Mouse (Mus musculus): ENCODE measurements around the gene Il9.

Gene Il9

GRCm38 (mm10) chr13:56482146-56482545, at the start of gene Il9:
Il9 (minus strand) TSS chr13:56482246.
- no peak for DNase-seq (ENCODE audit: low spot score)

- no peak for DNase-seq (ENCODE audit: low spot score)
These were observed 47.6 kb upstream of the Il9 start for GRCm38 (mm10) chr13:56529685-56530084.

DNA sequence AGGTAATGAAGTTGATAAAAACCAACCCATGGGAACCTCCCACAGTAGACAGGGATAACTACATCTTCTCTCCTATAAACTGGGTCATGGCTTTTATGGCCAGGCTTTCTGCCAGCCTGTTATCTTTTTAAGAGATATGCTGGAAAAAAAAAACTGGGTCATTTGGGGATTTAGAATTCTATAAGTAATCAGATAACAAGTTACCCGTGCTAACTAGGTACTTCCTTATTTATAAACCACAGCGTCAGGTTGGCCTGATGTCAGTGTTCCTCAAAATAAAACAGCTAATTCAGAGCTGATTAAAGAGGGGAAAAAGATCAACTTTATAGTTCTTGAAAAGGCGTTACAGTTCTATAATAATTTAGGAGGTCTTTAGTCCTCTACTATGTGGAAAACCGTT, 47.0 kb upstream of the Il9 start:
- no peak for DNase-seq (ENCODE audit: low spot score)

- no peak for DNase-seq (ENCODE audit: low spot score)
These were observed 46.2 kb upstream of the Il9 start for GRCm38 (mm10) chr13:56528281-56528680.

DNA sequence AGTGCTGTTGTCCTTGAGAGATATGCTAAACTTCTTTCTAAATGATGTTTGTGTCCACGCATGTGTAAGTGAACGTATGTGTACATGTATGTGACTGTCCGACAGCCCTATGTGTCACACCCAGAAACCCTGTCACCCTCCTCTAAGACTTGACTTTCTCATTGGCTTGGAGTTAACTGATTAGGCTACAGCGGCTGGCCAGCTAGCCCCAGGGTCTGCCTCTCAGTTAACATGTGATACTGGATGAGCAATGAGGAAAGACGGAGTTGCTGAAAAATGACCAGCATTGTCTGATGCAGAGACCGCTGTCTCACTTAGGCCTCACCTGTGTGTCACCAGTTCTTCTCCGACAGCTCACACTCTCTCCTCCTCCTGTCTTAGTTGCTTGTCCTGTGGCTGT, 45.8 kb upstream of the Il9 start:
- DNase-seq (ENCODE audit: low spot score), result no peak

DNA sequence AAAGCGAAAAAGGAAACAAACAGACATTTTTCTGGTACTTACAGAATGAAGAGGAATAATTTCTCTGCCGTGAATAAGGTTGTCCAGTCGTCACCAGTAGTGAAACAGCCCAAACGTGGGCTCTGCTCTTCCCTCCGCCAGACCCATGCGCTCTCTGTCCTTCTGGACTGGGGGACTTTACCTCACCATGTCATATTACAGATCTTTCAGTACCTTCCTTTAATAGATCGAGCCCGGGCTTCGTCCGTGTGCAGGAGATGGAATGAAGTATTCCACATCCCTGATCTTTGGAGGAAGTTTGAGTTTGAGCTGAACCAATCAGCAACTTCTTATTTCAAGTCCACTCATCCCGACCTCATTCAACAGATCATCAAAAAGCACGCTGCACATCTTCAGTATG, 44.8 kb upstream of the Il9 start:
- no peak for DNase-seq (ENCODE audit: low spot score)

DNA sequence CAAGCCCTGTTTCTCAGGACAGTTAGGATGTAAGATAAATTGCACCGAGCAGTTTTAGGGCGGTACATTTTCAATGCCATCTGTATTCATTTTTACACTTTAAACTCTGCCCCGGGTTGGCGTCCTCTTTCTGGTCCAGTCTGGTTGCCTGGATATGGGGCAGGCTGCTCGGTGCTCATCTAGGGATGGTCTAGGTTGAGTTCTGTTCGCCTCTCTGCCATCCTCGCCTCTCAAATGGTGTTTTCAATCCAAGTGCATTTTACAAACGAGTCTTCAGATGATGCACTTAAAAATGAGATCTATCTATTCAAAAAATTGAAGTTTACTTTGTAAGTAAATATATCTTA, 40.7 kb upstream of the Il9 start:
- DNase-seq (ENCODE audit: low spot score), result no peak

DNA sequence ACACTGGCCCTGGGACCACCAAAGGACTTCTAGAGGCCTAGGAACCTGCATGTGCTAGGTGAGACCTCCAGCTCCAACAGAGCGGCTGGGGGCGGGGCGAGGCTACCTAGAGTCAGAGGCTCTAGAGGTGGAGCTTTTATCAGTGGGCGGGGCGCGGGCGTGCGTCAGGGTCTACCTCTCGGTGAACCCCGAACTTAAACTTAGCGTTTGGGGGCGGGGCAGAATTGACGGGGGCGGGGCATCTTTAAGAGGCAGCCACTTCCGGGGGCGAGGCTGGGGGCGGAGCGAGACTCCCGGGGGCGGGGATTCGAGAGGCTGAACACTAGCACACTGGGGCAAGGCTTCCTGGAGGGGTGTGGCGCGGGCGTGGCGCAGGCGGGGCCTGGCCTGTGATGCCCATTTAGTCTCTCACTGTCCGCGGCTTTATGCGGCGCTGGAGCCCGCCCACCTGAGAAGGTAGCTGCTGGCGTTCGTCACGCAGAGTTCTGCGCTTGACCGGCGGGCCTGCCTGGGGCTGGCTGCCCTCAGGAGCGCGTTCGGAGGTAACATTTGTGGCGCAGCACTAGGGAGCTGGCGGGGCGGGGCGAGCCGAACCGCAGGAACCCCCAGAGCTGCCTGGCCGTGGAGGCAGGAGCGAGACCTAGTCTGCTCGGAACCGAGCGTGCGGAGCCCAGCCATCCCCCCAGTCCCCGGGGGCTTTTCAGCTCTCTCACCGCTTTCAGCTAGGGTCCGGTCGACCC, 40.2 kb upstream of the Il9 start, which contains the start of gene Fbxl21:
TSS of gene Fbxl21 (plus strand) at position 392 of the 740 bp plus-strand sequence.
- DNase-seq (ENCODE audit: low spot score), result peak; percentile 95

GRCm38 (mm10) chr13:56516816-56517215, 34.8 kb upstream of the Il9 start:
- no peak for DNase-seq (ENCODE audit: low spot score)

- DNase-seq (ENCODE audit: low spot score), result no peak
These were observed 34.3 kb upstream of the Il9 start for GRCm38 (mm10) chr13:56516311-56516710.

DNA sequence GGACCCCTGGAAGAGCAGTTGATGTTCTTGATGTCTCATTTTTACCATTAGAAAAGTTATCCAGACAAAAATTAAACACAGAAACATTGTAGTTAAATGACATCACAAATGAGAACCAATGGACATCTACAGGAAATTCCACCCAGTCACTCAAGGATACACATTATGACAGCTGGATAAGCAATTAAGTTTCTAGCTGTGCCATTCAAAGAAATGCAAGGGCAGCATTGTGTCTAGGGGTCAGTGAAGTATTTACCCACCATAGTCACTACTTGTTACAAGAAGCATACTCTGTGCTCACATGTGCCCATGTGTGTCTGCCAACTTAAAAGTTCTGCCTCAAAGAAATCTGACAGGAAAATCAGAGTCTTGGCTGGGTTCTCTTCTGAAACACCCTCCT, 31.5 kb upstream of the Il9 start:
- no peak for DNase-seq (ENCODE audit: low spot score)

GRCm38 (mm10) chr13:56509796-56510195, 27.8 kb upstream of the Il9 start:
- no peak for DNase-seq (ENCODE audit: low spot score)

DNA sequence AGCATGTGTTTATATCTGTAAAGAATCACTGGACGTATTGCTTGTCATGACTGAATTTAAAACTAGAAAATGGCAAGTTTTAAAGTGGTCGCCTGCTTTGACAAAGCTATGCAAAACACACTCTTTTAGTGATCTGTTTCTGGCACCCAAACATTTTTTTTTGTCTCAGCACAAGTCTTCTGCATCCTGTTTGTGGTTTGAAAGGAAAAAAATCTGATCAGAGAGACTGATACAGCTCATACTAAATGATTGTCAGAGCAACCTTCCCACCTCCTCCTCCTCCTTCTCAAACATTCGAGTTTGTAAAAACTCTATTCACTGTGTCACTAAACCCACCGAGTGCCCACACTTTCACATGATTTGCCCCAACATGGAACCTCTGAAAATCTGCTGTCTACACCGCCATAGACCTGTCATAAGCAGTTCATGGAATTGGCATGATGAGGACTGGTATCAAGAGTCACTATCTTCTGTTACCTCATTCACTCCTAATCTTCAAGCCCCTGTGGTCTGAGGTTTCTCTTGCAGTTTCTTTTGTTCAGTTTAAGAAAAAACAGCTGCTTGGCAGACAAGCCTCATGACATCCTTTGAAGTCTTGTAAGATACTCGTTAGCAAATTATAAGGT, 24.9 kb upstream of the Il9 start:
- DNase-seq (ENCODE audit: low spot score), result peak; percentile 2

- no peak for DNase-seq (ENCODE audit: low spot score)
These were observed 19.9 kb upstream of the Il9 start for GRCm38 (mm10) chr13:56501866-56502420.

- DNase-seq (ENCODE audit: low spot score), result no peak
These were observed 18.6 kb upstream of the Il9 start for GRCm38 (mm10) chr13:56500636-56501035.

GRCm38 (mm10) chr13:56500132-56500531, 18.1 kb upstream of the Il9 start:
- no peak for DNase-seq (ENCODE audit: low spot score)

DNA sequence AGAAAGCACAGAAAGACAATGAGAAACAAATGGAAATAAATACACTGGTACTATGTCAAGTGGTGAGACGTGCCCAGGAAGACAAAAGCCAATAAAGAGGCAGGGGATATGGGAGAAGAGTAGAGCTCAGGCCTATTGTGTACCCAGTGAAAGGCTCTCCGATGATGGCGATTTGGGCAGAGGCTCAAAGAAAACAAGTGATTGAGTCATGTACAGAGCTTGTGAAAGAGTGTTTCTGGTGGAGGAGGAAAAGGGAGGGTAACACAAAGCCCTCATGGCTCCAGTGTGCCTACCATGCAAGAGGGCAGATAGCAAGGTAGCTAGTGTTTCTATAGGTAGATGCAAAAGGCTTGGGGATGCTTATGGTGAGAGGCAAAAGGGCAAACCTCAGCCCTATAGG, 12.4 kb upstream of the Il9 start:
- DNase-seq (ENCODE audit: low spot score), result no peak

DNA sequence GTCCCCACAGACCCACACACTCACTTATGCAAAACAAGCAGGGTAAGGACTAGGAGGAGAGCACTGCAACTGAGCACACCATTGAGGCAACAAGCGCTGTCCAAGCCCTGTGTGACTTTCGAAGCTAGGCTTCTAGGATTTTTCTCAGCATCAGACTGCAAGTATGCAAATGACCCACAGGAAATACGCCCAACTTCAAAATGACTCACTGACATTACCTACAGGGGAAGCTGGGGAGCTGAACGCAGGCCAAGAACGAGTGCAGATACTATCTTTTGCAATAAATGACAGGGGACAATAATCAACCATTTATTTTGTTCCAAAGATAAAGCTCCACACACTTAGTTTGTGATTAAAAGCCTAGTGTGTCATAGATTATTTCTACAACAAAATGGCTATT, 6.0 kb upstream of the Il9 start:
- no peak for DNase-seq (ENCODE audit: low spot score)

- DNase-seq (ENCODE audit: low spot score), result no peak
These were observed 4.0 kb downstream of the Il9 start for GRCm38 (mm10) chr13:56478027-56478426.

DNA sequence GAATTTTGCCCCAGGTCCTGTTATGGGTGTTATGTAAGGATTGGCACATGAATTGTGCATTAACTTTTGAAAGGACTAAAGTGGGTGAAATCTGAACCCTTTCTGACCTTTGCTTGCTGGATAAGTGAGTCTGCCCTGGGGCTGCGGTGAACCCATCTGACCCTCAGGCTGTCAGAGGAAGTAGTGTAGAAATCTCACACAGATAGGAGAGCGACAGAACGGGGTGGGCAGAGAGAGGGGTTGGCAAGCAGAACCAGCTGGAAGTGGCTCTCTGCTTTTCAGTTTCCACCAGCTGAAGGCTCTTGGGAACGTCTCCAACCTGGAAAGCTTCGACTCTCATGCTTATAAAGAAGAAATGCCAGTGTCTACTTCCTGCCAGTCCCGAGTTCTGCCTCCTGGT, 4.8 kb downstream of the Il9 start:
- DNase-seq (ENCODE audit: low spot score), result peak; percentile 17

DNA sequence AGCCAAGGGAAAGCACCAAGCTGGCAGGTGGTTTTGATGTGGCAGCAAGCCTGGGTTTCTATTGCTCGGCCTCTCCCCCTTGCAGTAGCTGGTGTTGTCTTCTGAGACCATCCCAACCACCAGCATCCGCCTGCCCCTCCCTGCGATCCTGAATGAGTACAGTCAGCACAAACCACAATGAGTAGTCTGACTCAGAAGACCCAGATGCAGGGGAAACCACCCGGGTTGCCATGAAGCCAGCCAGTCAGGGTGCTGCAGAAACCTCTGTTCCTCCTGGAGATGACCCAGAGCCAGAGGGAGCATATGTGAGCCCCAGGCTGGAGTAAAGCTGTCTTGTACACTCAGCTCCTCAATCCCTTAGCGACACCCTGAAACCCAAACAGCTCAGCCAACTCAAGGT, 5.3 kb downstream of the Il9 start:
- peak; percentile 32 for DNase-seq (ENCODE audit: low spot score)

DNA sequence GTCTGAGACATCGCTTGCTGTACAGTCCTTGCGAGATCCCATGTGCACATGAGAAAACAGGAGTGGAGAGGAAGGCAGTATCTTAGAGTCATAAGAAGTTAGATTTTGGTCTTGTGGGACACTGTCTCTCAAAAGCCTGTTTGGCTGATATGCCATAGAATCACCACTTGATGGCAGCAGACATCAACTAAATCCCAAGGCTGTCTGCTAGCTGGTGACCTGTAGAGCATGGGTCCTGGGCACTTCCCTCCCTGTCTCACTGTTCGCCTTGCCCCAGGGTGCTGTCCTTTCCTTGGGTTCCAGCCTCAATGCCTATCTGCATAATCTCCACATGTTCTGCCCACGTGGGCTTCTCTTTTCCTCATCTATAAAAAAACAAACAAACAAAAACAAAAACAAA, 6.7 kb downstream of the Il9 start:
- peak; percentile 63 for DNase-seq (ENCODE audit: low spot score)

GRCm38 (mm10) chr13:56472661-56473060, 9.4 kb downstream of the Il9 start:
- no peak for DNase-seq (ENCODE audit: low spot score)

- DNase-seq (ENCODE audit: low spot score), result peak; percentile 54
These were observed 10.1 kb downstream of the Il9 start for GRCm38 (mm10) chr13:56471951-56472350.
